Mouse (Mus musculus): ENCODE measurements around the gene Aoc3. TPM values are rescaled to one million over a fixed set of nuclear protein-coding genes. Genes with fewer than 3 reads are reported as not detected.

Gene Aoc3
- polyA plus RNA-seq, 1 experiment = 0.02 TPM

- H3K27me3 ChIP-seq (ENCODE audit: control insufficient read depth, insufficient read depth, insufficient read length) = peaks cover 37% of the 10 kb centered on the region
- no peaks in the 10 kb centered on the region for H3K36me3 ChIP-seq (ENCODE audit: control insufficient read depth, insufficient read depth)
- no peak overlapping the region for H3K4me2 ChIP-seq (ENCODE audit: low read depth)
- TF ChIP-seq MYOG (IDR thresholded peaks at IDR 0.05; ENCODE audit: control insufficient read depth in 1 of 3, insufficient read depth in 1 of 3, insufficient read length in 2 of 3, low read depth in 2 of 3) (no peak), E2F4 (IDR thresholded peaks at IDR 0.05; ENCODE audit: insufficient read depth) (no peak), TCF3 (IDR thresholded peaks at IDR 0.05; ENCODE audit: insufficient read length, low read depth) (no peak), POLR2A (IDR thresholded peaks at IDR 0.05; ENCODE audit: insufficient read length, low read depth) (no peak), SRF (IDR thresholded peaks at IDR 0.05; ENCODE audit: control insufficient read depth, insufficient read length, low read depth) (no peak)
- H3K79me2 ChIP-seq (ENCODE audit: control insufficient read depth, insufficient read depth) = no peaks in the 10 kb centered on the region
- H3ac ChIP-seq (ENCODE audit: control insufficient read depth, insufficient read length) = no peak overlapping the region
- no peak overlapping the region for H3K4me3 ChIP-seq
Measured at GRCm38 (mm10) chr11:101378926-101379325, 48.5 kb downstream of the Aoc3 start.

- Histone ChIP-seq H3ac (ENCODE audit: control insufficient read depth, insufficient read length) (no peak overlapping the region), H3K27me3 (ENCODE audit: control insufficient read depth, insufficient read depth, insufficient read length) (peaks cover 18% of the 10 kb centered on the region), H3K4me2 (ENCODE audit: low read depth) (no peak overlapping the region), H3K79me2 (ENCODE audit: control insufficient read depth, insufficient read depth) (no peaks in the 10 kb centered on the region), H3K36me3 (ENCODE audit: control insufficient read depth, insufficient read depth) (no peaks in the 10 kb centered on the region), H3K4me3 (no peak overlapping the region)
- TF ChIP-seq USF1 (IDR thresholded peaks at IDR 0.05; ENCODE audit: low read depth) (no peak), POLR2A (IDR thresholded peaks at IDR 0.05; ENCODE audit: insufficient read length, low read depth) (no peak), MYOG (IDR thresholded peaks at IDR 0.05; ENCODE audit: control insufficient read depth in 1 of 3, insufficient read depth in 1 of 3, insufficient read length in 2 of 3, low read depth in 2 of 3) (no peak), TCF12 (IDR thresholded peaks at IDR 0.05; ENCODE audit: insufficient read depth, poor library complexity, severe bottlenecking) (no peak), TCF3 (IDR thresholded peaks at IDR 0.05; ENCODE audit: insufficient read length, low read depth) (no peak), POLR2AphosphoS2 (IDR thresholded peaks at IDR 0.05; ENCODE audit: insufficient read length, low read depth) (no peak), REST (IDR thresholded peaks at IDR 0.05; ENCODE audit: insufficient read depth, insufficient read length) (no peak), MYOD1 (IDR thresholded peaks at IDR 0.05; ENCODE audit: control insufficient read depth in 1 of 3, insufficient read length in 2 of 3, low read depth in 2 of 3) (no peak), E2F4 (IDR thresholded peaks at IDR 0.05; ENCODE audit: insufficient read depth) (no peak), CEBPB (IDR thresholded peaks at IDR 0.05; ENCODE audit: insufficient read depth, poor library complexity, severe bottlenecking) (no peak), MAX (IDR thresholded peaks at IDR 0.05; ENCODE audit: low read depth) (no peak), SRF (IDR thresholded peaks at IDR 0.05; ENCODE audit: control insufficient read depth, insufficient read length, low read depth) (no peak)
Measured at GRCm38 (mm10) chr11:101381817-101382216, 51.4 kb downstream of the Aoc3 start.

Other genes with a start within 250 kb of the Aoc3 start
- gene Coasy, start 248.0 kb upstream of the Aoc3 start, polyA plus RNA-seq (2012; fragmentation: generic; extraction: Trizol) = 39.7 TPM
- gene Mlx, start 243.3 kb upstream of the Aoc3 start, polyA plus RNA-seq (2012; fragmentation: generic; extraction: Trizol) = 29.3 TPM
- gene Psmc3ip, start 235.2 kb upstream of the Aoc3 start, polyA plus RNA-seq (2012; fragmentation: generic; extraction: Trizol) = 7.1 TPM
- 41.2 TPM for gene Retreg3, start 210.7 kb upstream of the Aoc3 start, polyA plus RNA-seq (2012; fragmentation: generic; extraction: Trizol)
- 87.5 TPM for gene Tubg1, start 210.7 kb upstream of the Aoc3 start, polyA plus RNA-seq (2012; fragmentation: generic; extraction: Trizol)
- gene Tubg2, start 174.7 kb upstream of the Aoc3 start, polyA plus RNA-seq (2012; fragmentation: generic; extraction: Trizol) = 0.18 TPM
- gene Cntnap1, start 160.1 kb upstream of the Aoc3 start, polyA plus RNA-seq (2012; fragmentation: generic; extraction: Trizol) = 1.3 TPM
- 53.6 TPM for gene Plekhh3, start 159.3 kb upstream of the Aoc3 start, polyA plus RNA-seq (2012; fragmentation: generic; extraction: Trizol)
- 0.56 TPM for gene Ccr10, start 155.2 kb upstream of the Aoc3 start, polyA plus RNA-seq (2012; fragmentation: generic; extraction: Trizol)
- gene Ezh1, start 104.1 kb upstream of the Aoc3 start, polyA plus RNA-seq (2012; fragmentation: generic; extraction: Trizol) = 13.7 TPM
- 2.5 TPM for gene Ramp2, start 84.6 kb upstream of the Aoc3 start, polyA plus RNA-seq (2012; fragmentation: generic; extraction: Trizol)
- 141 TPM for gene Vps25, start 76.9 kb upstream of the Aoc3 start, polyA plus RNA-seq (2012; fragmentation: generic; extraction: Trizol)
- gene Wnk4, start 70.0 kb upstream of the Aoc3 start, polyA plus RNA-seq (2012; fragmentation: generic; extraction: Trizol) = 0.19 TPM
- 0.07 TPM for gene Cntd1, start 51.6 kb upstream of the Aoc3 start, polyA plus RNA-seq (2012; fragmentation: generic; extraction: Trizol)
- 155 TPM for gene Coa3, start 51.5 kb upstream of the Aoc3 start, polyA plus RNA-seq (2012; fragmentation: generic; extraction: Trizol)
- gene Becn1, start 28.3 kb upstream of the Aoc3 start, polyA plus RNA-seq (2012; fragmentation: generic; extraction: Trizol) = 134 TPM
- gene Psme3, start 14.4 kb upstream of the Aoc3 start, polyA plus RNA-seq (2012; fragmentation: generic; extraction: Trizol) = 89.0 TPM
- gene Aoc2, start 5.5 kb upstream of the Aoc3 start, polyA plus RNA-seq (2012; fragmentation: generic; extraction: Trizol) = 1.2 TPM
- gene G6pc, start 37.0 kb downstream of the Aoc3 start, polyA plus RNA-seq (2012; fragmentation: generic; extraction: Trizol) = not detected
- gene Aarsd1, start 87.0 kb downstream of the Aoc3 start, polyA plus RNA-seq (2012; fragmentation: generic; extraction: Trizol) = 31.2 TPM
- gene Gm27029, start 94.2 kb downstream of the Aoc3 start, polyA plus RNA-seq (2012; fragmentation: generic; extraction: Trizol) = 3.8 TPM
- 13.6 TPM for gene Rundc1, start 94.5 kb downstream of the Aoc3 start, polyA plus RNA-seq (2012; fragmentation: generic; extraction: Trizol)
- 58.8 TPM for gene Ptges3l, start 94.7 kb downstream of the Aoc3 start, polyA plus RNA-seq (2012; fragmentation: generic; extraction: Trizol)
- 2,022 TPM for gene Rpl27, start 111.7 kb downstream of the Aoc3 start, polyA plus RNA-seq (2012; fragmentation: generic; extraction: Trizol)
- gene Ifi35, start 117.8 kb downstream of the Aoc3 start, polyA plus RNA-seq (2012; fragmentation: generic; extraction: Trizol) = 24.8 TPM
- gene Rnd2, start 134.4 kb downstream of the Aoc3 start, polyA plus RNA-seq (2012; fragmentation: generic; extraction: Trizol) = 20.9 TPM
- gene Vat1, start 135.6 kb downstream of the Aoc3 start, polyA plus RNA-seq (2012; fragmentation: generic; extraction: Trizol) = 283 TPM
- gene Brca1, start 221.3 kb downstream of the Aoc3 start, polyA plus RNA-seq (2012; fragmentation: generic; extraction: Trizol) = 1.0 TPM
- 33.0 TPM for gene Nbr1, start 221.5 kb downstream of the Aoc3 start, polyA plus RNA-seq (2012; fragmentation: generic; extraction: Trizol)

Measured in myocyte (in vitro differentiated cells).